Mouse (Mus musculus) kidney, adult 2 months (tissue): Measurements from ENCODE around the gene Aip.

Experiments used
- CTCF ChIP-seq: fragments of 200-500 bp; conservative IDR thresholded peaks from 2 replicates; pipeline ENCODE4 v1.5.1; 2011; ENCODE audit warnings: low read depth, mild to moderate bottlenecking, control low read depth, low read length, moderate library complexity, mixed read lengths; ENCODE audit not compliant: insufficient read depth, insufficient read length
- POLR2A ChIP-seq: fragments of 200-500 bp; IDR thresholded peaks from one replicate; pipeline ENCODE4 v1.6.1; 2011; ENCODE audit warnings: low read depth, low read length, control low read depth

DNA sequence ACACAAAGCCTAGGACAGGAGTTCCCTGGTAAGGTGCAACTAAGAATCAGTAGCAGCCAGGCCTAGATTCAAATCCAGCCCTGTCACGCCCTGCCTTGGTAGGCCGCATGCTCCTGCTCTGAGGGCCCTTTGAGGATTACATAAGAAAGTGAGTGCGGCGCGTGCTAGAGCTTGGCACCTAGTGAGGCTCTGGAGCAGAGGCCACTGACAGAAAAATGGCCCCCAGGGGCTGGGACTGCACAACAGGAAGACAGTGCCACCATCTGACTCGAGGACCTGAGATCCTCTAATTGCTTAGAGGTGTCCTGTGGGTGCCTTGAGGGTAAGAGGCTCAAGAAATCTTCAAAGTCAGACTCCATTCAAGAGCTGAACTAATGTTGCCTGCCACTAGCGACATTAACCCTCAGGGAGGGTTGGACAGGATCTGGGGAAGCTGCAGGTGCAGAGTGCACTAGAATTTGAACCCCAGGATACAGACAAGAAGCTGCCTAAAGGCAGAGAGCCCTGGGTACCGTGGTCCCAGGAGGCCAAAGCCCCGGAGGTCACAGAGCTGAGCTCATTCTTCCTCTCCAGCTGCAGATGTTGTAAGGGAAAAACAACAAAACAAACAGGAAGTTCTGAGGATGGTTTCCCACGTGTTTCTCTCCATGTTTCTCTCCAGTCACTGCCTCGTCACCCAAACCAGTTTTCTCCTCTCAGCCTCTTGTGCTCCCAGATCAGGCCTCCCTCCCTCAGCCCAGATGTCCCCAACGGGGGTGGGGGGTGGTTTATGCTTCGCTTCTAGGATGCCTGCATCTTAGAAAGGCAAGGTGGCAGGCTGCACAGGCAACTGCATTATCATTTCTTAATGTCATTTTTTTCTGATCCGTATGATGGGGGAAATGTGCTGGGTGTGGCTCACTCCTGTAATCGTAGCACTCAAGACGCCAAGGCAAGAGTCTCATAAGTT lies 19.2 kb upstream of the Aip start:
- TF ChIP-seq CTCF (no peak), POLR2A (no peak)
